Mouse (Mus musculus) forebrain, embryonic 12.5 days (tissue): Measurements from ENCODE around the gene Bag5. TPM values are rescaled to one million over a fixed set of nuclear protein-coding genes. Genes with fewer than 3 reads are reported as not detected.

Experiments used
- ATAC-seq: fragments of 200-750 bp; cut with Nextera tagmentation; 2 replicates; pipeline ENCODE4 v1.8.0; 2017; ENCODE audit warnings: moderate TSS enrichment; ENCODE audit not compliant: low FRiP score
- H3K27ac ChIP-seq: fragments of 300-500 bp; sonication (generic); 2 replicates; pipeline ENCODE4 v1.5.1; 2016; ENCODE audit warnings: mild to moderate bottlenecking
- H3K27me3 ChIP-seq: fragments of 300-500 bp; sonication (generic); 2 replicates; pipeline ENCODE4 v1.6.1; 2016; ENCODE audit warnings: mild to moderate bottlenecking
- H3K36me3 ChIP-seq: fragments of 300-500 bp; sonication (generic); replicated peaks from 2 replicates; pipeline ENCODE4 v1.6.1; 2016; ENCODE audit warnings: mild to moderate bottlenecking
- H3K4me1 ChIP-seq: fragments of 300-500 bp; sonication (generic); 2 replicates; pipeline ENCODE4 v1.6.1; 2016
- H3K4me2 ChIP-seq: fragments of 300-500 bp; sonication (generic); 2 replicates; pipeline ENCODE4 v1.6.1; 2016; ENCODE audit warnings: mild to moderate bottlenecking, moderate library complexity
- H3K4me3 ChIP-seq: fragments of 300-500 bp; sonication (generic); replicated peaks from 2 replicates; pipeline ENCODE4 v1.5.1; 2016; ENCODE audit warnings: mild to moderate bottlenecking
- H3K9ac ChIP-seq: fragments of 300-500 bp; sonication (generic); 2 replicates; pipeline ENCODE4 v1.6.1; 2016; ENCODE audit warnings: mild to moderate bottlenecking
- H3K9me3 ChIP-seq: fragments of 300-500 bp; sonication (generic); 2 replicates; pipeline ENCODE4 v1.6.1; 2016
- WGBS: fragments of 180-500 bp; shearing (Covaris S2); methylation state at CpG from one replicate; pipeline ENCODE4 v1.1.7; 2016; 5-methylcytosine and 5-hydroxymethylcytosine counted together
- polyA plus RNA-seq: library from polyadenylated mRNA; unstranded; fragments of >200 nt; fragmentation: Nextera tagmentation; extraction: Ambion mirVana; gene quantifications from 2 replicates; pipeline ENCODE4 v1.2.1, GENCODE M21; 2016

The Bag5 gene
- polyA plus RNA-seq, 1 experiment from 2014 or later: 62.7 TPM

DNA sequence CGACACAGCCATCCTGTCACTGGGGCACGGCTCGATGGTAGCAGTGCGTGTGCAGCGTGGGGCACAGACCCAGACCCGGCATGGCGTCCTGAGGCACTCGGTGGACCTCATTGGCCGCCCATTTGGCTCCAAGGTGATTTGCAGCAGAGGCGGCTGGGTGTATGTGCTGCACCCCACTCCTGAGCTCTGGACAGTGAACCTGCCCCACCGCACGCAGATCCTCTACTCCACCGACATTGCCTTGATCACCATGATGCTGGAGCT is 34.5 kb downstream of the Bag5 start:
- no peak overlapping the region; the same call in 1 of the 2 replicates for H3K27ac ChIP-seq
- H3K9ac ChIP-seq: peak overlapping the region; percentile 77
- peaks cover 13% of the 10 kb centered on the region; the same call in 1 of the 2 replicates for H3K27me3 ChIP-seq
- no peak for ATAC-seq
- H3K4me1 ChIP-seq: peaks cover 24% of the 10 kb centered on the region
- no peaks in the 10 kb centered on the region for H3K9me3 ChIP-seq
- H3K4me3 ChIP-seq: peak overlapping the region; percentile 84
- H3K36me3 ChIP-seq: peaks cover 34% of the 10 kb centered on the region
- H3K4me2 ChIP-seq: peak overlapping the region; percentile 98
- 9% methylated on average over 13 of the region's 13 CpGs for WGBS

DNA sequence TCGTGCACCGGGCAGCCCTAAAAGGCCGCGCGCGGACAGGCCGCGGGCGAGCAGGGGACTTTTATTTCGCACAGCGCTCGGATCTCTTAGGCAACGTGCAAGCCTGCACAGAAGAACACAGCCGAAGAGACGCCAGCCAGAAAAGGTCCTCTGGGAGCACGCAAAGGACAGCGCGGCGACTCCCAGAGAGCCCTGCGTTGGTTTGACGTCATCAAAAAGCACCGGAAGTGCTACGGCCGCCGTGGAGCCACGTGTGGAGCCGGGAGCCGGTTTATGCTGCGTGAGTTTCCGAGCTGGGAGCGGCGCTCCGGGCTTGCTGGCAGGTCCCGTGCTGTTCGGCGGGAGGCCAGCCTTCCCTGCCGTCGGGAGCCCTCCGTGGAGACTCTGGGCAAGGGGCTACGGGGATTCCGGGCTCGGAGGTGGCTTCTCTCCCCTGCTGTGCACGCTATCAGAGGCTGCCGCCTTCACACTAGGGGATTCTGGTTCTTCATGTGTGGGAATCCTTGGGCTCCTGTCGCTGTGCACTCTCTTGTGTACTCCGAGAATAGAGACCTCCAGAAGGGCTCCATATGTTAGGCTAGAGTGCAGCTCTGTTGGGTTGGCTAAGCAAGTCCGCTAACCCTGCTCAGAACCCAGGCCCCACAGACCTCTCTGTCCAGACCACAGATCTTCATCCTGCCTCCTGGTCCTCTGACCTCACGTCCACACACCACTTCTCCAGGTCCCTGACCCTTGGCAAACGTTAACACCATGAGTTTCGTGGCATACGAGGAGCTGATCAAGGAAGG is 35.0 kb downstream of the Bag5 start, which contains the start of gene Trmt61a:
TSS of gene Trmt61a (plus strand) at position 224 of the 788 bp plus-strand sequence.
- Histone ChIP-seq H3K4me3 (peak within 1 kb of the TSS; percentile 84), H3K27ac (peak within 1 kb of the TSS; percentile 95), H3K4me2 (peak within 1 kb of the TSS; percentile 98), H3K9ac (peak within 1 kb of the TSS; percentile 77), H3K36me3 (peaks cover 30% of the 10 kb centered on the region), H3K9me3 (no peaks in the 10 kb centered on the region), H3K4me1 (peaks cover 26% of the 10 kb centered on the region), H3K27me3 (peaks cover 16% of the 10 kb centered on the region; the same call in 1 of the 2 replicates)
- peak; percentile 92 for ATAC-seq
- WGBS: under 1% methylated on average over 51 of the region's 51 CpGs

DNA sequence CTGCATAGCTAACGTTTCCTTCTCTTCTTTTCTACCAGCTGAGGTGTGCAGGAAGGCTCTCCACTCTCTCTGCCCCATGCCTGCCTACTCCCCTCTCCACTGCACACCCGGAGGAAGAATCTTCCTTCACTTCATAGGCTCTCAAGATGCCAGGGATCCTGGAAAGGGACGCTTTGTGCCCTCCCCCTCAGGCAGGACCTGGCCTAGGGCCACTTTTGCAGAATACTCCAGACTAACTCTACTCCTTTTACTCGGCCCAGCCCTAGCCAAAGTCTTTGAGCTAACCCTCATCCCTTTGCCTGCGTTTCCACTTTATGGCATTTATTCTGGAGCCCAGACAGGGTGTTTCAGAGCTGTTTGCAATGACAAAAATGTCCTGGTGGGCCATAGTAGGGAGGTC is 35.6 kb downstream of the Bag5 start:
- WGBS: 17% methylated on average over 5 of the region's 5 CpGs

DNA sequence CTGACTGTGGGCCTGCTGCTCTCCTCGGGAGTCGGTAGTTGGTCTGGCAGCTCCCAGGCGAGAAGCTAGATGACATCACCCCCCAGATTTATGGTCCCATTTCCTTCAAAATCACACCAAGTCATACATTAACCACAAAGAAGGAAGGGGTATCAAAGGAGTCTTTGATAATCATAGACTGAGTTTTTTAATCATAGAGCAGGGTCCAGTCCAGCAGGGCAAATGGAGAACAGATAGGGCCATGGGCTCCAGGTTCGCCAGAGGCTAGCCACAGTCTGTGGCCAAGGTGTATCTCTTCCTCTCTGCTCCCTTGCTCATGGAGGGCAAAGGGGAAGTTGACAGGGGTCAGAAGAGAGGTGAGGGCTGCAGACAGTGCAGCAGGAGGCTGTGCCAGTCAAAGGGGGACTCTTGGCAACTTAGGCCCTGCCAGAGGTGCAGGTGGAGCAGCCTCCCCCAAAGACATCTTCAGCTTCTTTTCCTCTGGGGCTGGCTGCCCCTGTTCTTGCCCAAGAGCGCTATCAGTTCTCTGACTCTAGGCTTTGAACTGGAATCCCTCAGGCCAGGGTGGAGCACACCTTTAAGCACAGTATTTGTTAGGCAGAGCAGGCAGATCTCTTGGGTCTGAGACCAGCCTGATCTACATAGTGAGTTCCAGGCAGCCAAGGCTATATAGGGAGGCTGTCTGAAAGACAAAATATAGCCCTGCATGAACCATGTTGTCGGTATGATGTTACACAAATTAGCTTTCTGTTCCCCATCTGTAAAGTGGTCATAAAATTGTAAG is 37.1 kb downstream of the Bag5 start:
- Histone ChIP-seq H3K4me1 (peaks cover 32% of the 10 kb centered on the region), H3K27ac (no peak overlapping the region), H3K4me2 (no peak overlapping the region), H3K9ac (no peak overlapping the region), H3K27me3 (peaks cover 19% of the 10 kb centered on the region; the same call in 1 of the 2 replicates), H3K9me3 (no peaks in the 10 kb centered on the region), H3K4me3 (no peak overlapping the region), H3K36me3 (peaks cover 9% of the 10 kb centered on the region)
- no peak for ATAC-seq
- WGBS: 86% methylated on average over 6 of the region's 6 CpGs

More for the DNA sequence above, 35.6 kb downstream of the Bag5 start:
- Histone ChIP-seq H3K27ac (peak overlapping the region; percentile 95), H3K4me2 (peak overlapping the region; percentile 98), H3K4me3 (peak overlapping the region; percentile 84), H3K9me3 (no peaks in the 10 kb centered on the region), H3K36me3 (peaks cover 23% of the 10 kb centered on the region), H3K27me3 (peaks cover 19% of the 10 kb centered on the region; the same call in 1 of the 2 replicates), H3K4me1 (peaks cover 32% of the 10 kb centered on the region), H3K9ac (peak overlapping the region; percentile 77)
- ATAC-seq: no peak; the same call in 1 of the 2 replicates

DNA sequence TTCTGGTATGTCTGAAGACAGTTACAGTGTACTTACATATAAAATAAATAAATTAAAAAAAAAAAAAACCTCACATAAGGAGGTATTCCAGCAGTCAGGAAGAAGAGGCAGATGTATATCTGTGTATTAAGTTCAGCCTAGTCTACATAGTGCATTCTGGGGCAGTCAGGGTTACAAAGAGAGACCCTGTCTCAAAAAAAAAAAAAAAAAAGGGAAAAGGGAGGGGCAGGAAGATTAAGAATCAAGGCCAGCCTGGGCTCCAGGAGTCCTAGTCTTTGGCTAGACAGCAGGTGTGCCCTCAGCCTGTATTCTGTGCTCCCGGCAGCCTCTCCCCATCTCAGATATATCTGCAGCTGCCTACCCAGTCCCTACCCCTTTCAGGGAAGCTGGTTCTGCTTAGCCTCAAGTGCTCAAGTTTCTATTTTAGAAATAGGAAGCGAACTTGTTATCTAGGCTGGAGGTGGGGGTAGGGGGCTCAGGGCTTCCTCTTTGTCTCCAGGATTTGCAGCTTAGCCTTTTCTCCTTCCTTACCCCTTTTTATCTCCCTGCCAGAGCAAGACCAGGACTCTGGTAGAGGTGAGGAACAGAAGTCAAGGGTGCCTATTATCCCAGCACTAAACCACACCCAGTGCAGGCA is 38.1 kb downstream of the Bag5 start:
- H3K36me3 ChIP-seq: peaks cover 10% of the 10 kb centered on the region
- no peak overlapping the region for H3K4me2 ChIP-seq
- peaks cover 39% of the 10 kb centered on the region for H3K4me1 ChIP-seq
- H3K9ac ChIP-seq: no peak overlapping the region
- ATAC-seq: no peak
- no peak overlapping the region for H3K4me3 ChIP-seq
- no peak overlapping the region for H3K27ac ChIP-seq
- peaks cover 19% of the 10 kb centered on the region; the same call in 1 of the 2 replicates for H3K27me3 ChIP-seq
- no peaks in the 10 kb centered on the region for H3K9me3 ChIP-seq
- WGBS: 69% methylated on average over 2 of the region's 2 CpGs

DNA sequence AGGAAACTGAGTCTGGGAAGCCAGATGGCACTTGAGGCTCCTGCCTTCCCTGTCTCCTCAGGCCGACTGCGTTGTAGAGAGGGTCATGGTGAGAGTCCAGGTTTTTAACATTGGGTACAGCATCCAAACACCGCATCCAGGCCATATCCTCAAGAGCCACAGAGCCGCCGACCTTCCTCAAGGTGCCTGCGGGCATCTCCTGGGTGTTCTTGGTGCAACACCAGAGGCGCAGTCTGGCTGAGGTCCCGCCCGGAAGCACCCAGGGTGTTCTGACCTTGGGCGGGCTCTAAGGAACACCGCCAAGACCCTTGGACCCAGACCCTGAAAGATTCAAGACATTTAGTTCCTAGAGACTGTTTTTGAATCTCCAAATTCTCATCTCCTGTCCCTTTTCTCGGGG is 40.5 kb downstream of the Bag5 start:
- H3K9me3 ChIP-seq: no peaks in the 10 kb centered on the region
- H3K4me2 ChIP-seq: peak overlapping the region; percentile 97
- H3K4me1 ChIP-seq: peaks cover 39% of the 10 kb centered on the region
- H3K27ac ChIP-seq: peak overlapping the region; percentile 92
- peaks cover 20% of the 10 kb centered on the region for H3K36me3 ChIP-seq
- peak overlapping the region; percentile 95 for H3K4me3 ChIP-seq
- peaks cover 19% of the 10 kb centered on the region; the same call in 1 of the 2 replicates for H3K27me3 ChIP-seq
- H3K9ac ChIP-seq: peak overlapping the region; percentile 98
- WGBS: 9% methylated on average over 12 of the region's 12 CpGs
- no peak for ATAC-seq

DNA sequence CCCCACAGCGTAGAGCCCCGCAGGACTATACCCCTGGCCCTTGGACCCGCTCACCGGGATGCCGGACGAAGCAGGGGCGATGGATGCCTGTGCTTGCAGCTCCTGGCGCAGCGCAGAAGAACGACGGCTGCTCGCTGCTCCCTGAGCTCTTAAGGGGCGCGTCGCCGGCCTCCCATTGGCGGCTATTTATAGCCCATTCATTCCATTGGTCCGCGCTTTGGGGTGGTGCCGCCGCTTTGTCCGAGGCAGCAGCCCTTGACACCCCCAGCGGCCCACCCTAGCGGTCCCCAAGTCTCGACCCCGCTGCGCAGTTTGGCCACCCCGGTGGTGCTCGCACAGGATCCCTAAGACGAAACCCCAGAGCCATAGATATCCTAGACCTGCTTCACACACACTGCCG is 40.9 kb downstream of the Bag5 start, which contains the start of gene Ckb:
TSS of gene Ckb (minus strand) at position 163 of the 400 bp plus-strand sequence.
- peak within 1 kb of the TSS; percentile 92 for H3K27ac ChIP-seq
- H3K4me3 ChIP-seq: peak within 1 kb of the TSS; percentile 95
- peak within 1 kb of the TSS; percentile 98 for H3K9ac ChIP-seq
- peak; percentile 86 for ATAC-seq
- no peaks in the 10 kb centered on the region for H3K9me3 ChIP-seq
- H3K4me2 ChIP-seq: peak within 1 kb of the TSS; percentile 97
- H3K4me1 ChIP-seq: peaks cover 35% of the 10 kb centered on the region
- peaks cover 19% of the 10 kb centered on the region; the same call in 1 of the 2 replicates for H3K27me3 ChIP-seq
- peaks cover 24% of the 10 kb centered on the region for H3K36me3 ChIP-seq
- under 1% methylated on average over 31 of the region's 31 CpGs for WGBS

DNA sequence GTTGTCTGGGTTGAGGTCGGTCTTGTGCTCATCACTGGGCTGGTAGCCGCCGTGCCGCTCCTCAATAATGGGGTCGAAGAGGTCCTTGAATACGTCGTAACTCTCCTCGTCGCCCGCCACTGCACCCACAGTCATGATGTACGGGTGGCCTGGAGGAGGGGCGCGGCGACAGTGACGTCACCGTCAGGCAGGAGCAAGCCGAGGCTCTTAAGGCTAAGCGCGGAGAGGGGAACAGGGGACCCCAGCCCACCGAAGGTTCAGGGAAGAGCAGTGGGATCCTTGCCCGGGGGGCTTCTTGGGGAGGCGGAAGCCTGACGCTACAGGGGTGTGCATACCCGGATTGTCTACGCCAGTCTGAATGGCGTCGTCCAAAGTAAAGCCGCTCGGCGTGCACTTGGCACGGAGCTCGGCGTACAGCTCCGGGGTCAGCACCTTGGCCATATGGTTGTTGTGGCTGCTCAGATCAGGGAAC is 41.6 kb downstream of the Bag5 start:
- H3K9ac ChIP-seq: peak overlapping the region; percentile 98
- peak; percentile 67 for ATAC-seq
- peak overlapping the region; percentile 97 for H3K4me2 ChIP-seq
- no peaks in the 10 kb centered on the region for H3K9me3 ChIP-seq
- peaks cover 33% of the 10 kb centered on the region for H3K4me1 ChIP-seq
- peaks cover 19% of the 10 kb centered on the region; the same call in 1 of the 2 replicates for H3K27me3 ChIP-seq
- peak overlapping the region; percentile 92 for H3K27ac ChIP-seq
- H3K36me3 ChIP-seq: peaks cover 29% of the 10 kb centered on the region
- under 1% methylated on average over 34 of the region's 34 CpGs for WGBS
- H3K4me3 ChIP-seq: peak overlapping the region; percentile 95

DNA sequence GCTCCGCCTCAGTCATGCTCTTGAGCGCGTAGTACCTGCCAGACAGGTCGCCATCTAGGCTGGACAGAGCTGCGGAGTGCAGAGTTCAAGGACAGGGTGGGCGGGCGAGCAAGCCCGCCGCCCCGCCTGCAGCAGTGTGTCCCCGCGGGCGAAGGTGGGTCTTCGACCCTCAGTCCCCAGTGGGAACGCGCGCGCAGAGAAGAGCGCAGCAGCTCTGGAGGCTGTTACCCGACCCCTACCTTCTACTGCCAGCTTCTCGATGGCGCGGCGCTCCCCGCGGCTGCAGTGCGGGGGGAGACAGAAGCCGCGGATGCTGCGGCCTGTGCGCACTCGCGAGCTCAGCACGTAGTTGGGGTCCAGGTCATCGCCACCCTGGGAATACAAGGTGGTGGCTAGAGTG is 42.1 kb downstream of the Bag5 start:
- ATAC-seq: peak; percentile 0; the same call in 1 of the 2 replicates
- Histone ChIP-seq H3K4me2 (peak overlapping the region; percentile 97), H3K4me3 (peak overlapping the region; percentile 95), H3K9me3 (no peaks in the 10 kb centered on the region), H3K36me3 (peaks cover 33% of the 10 kb centered on the region), H3K9ac (peak overlapping the region; percentile 98), H3K27ac (peak overlapping the region; percentile 92), H3K27me3 (peaks cover 19% of the 10 kb centered on the region; the same call in 1 of the 2 replicates), H3K4me1 (peaks cover 33% of the 10 kb centered on the region)
- WGBS: under 1% methylated on average over 35 of the region's 35 CpGs

DNA sequence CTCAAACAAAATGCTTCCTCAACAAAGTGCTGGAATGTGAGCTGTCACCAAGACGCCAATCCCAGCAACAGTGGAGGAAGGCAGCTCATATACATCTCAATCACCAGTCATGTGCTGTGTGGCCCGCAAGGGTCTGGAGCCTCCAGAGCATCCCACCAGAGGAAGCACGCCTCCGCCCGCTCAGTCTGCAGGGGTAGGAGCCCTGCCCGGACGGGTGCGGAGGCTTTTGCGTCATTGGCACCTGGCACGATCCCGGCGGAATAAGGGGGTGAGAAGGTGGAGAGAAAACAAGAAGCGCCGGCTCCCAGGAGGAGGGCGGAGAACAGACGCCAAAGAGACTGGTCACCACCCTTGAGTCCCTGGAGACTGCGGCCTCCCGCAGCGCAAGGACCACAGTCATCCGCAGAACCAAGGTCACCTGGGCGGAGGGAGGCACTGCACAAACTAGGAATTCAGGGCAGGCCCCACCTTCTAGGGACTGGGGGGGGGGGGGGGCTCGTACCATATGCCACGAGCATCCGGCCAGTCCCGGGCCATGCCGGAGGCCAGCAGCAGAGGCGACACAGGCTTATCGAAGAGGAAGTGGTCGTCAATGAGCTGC is 42.6 kb downstream of the Bag5 start:
- Histone ChIP-seq H3K36me3 (peaks cover 33% of the 10 kb centered on the region), H3K9me3 (no peaks in the 10 kb centered on the region), H3K4me2 (peak overlapping the region; percentile 97), H3K27ac (peak overlapping the region; percentile 92), H3K9ac (peak overlapping the region; percentile 98), H3K27me3 (peaks cover 16% of the 10 kb centered on the region; the same call in 1 of the 2 replicates), H3K4me3 (peak overlapping the region; percentile 95), H3K4me1 (peaks cover 33% of the 10 kb centered on the region)
- under 1% methylated on average over 27 of the region's 29 CpGs for WGBS
- no peak for ATAC-seq

DNA sequence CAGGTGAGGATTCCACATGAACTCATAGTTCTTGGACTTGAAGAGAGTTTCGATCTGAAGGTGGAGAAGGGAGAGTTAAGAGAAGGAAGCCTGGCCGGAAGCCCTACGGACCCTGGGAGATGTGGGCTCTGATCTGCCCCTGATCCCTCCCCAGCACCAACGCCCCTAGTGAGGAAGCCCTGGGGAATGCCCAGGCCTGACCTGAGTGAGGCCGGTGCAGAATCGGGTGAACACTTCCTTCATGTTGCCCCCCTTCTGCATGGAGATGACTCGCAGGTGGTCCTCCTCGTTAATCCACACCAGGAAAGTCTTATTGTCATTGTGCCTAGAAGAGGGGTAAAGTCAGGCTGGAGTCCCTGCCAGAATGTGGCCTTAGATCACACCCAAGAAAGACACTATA is 43.1 kb downstream of the Bag5 start:
- Histone ChIP-seq H3K27me3 (peaks cover 14% of the 10 kb centered on the region; the same call in 1 of the 2 replicates), H3K4me1 (peaks cover 33% of the 10 kb centered on the region), H3K36me3 (peaks cover 35% of the 10 kb centered on the region), H3K4me2 (peak overlapping the region; percentile 97), H3K4me3 (peak overlapping the region; percentile 95), H3K9ac (peak overlapping the region; percentile 98), H3K9me3 (no peaks in the 10 kb centered on the region), H3K27ac (peak overlapping the region; percentile 92)
- ATAC-seq: no peak
- 36% methylated on average over 8 of the region's 8 CpGs for WGBS
